Mouse (Mus musculus) stomach, embryonic 16.5 days (tissue): ENCODE measurements at regions not wholly inside any gene's neighbourhood (a gene's known extent, or its start where the extent isn't known, plus 50 kb on each side); places are given as distances from the start of the nearest gene placed in this dataset.
A peak's percentile ranks its signal among the peaks of the same experiment; 100 is the strongest.

Experiments
- ATAC-seq: fragments of 200-750 bp; cut with Nextera tagmentation; 2 replicates; pipeline ENCODE4 v1.8.0; 2017; ENCODE audit warnings: moderate number of reproducible peaks, moderate TSS enrichment; ENCODE audit not compliant: insufficient read depth, low FRiP score
- H3K27ac ChIP-seq: fragments of 300-500 bp; sonication (generic); 2 replicates; pipeline ENCODE4 v1.5.1; 2014; ENCODE audit warnings: low read length
- H3K27me3 ChIP-seq: fragments of 300-500 bp; sonication (generic); 2 replicates; pipeline ENCODE4 v1.6.1; 2014; ENCODE audit warnings: low read length, control low read depth, mixed read lengths; ENCODE audit not compliant: control insufficient read depth, insufficient read depth
- H3K36me3 ChIP-seq: fragments of 300-500 bp; sonication (generic); 2 replicates; pipeline ENCODE4 v1.6.1; 2014; ENCODE audit warnings: low read length; ENCODE audit not compliant: control insufficient read depth, insufficient read depth
- H3K4me1 ChIP-seq: fragments of 300-500 bp; sonication (generic); 2 replicates; pipeline ENCODE4 v1.6.1; 2014; ENCODE audit warnings: low read length, control low read depth, mixed read lengths; ENCODE audit not compliant: control insufficient read depth, insufficient read depth
- H3K4me2 ChIP-seq: fragments of 300-500 bp; sonication (generic); 2 replicates; pipeline ENCODE4 v1.6.1; 2014; ENCODE audit warnings: low read depth, low read length, mixed read lengths
- H3K4me3 ChIP-seq: fragments of 300-500 bp; sonication (generic); replicated peaks from 2 replicates; pipeline ENCODE4 v1.5.1; 2014; ENCODE audit warnings: mild to moderate bottlenecking, low read length
- H3K9ac ChIP-seq: fragments of 300-500 bp; sonication (generic); 2 replicates; pipeline ENCODE4 v1.6.1; 2014; ENCODE audit warnings: low read length
- H3K9me3 ChIP-seq: fragments of 300-500 bp; sonication (generic); replicated peaks from 2 replicates; pipeline ENCODE4 v1.6.1; 2016; ENCODE audit warnings: low read length, control low read depth; ENCODE audit not compliant: control insufficient read depth
- WGBS: fragments of 180-500 bp; shearing (Covaris S2); extraction: QIAGEN DNeasy Blood & Tissue Kit; methylation state at CpG from one replicate; pipeline ENCODE4 v1.1.7; 2014; 5-methylcytosine and 5-hydroxymethylcytosine counted together

- no peaks in the 10 kb centered on the region for H3K9me3 ChIP-seq
- no peak overlapping the region for H3K9ac ChIP-seq
- WGBS = 81% methylated on average over 6 of the region's 6 CpGs
- H3K4me3 ChIP-seq = no peak overlapping the region
- no peak overlapping the region for H3K27ac ChIP-seq
- no peak for ATAC-seq
- no peaks in the 10 kb centered on the region for H3K27me3 ChIP-seq
- no peak overlapping the region for H3K4me2 ChIP-seq
- no peaks in the 10 kb centered on the region for H3K36me3 ChIP-seq
- H3K4me1 ChIP-seq = no peaks in the 10 kb centered on the region
Observed at GRCm38 (mm10) chr10:98651127-98651526, 263.1 kb upstream of the Atp2b1 start.

DNA sequence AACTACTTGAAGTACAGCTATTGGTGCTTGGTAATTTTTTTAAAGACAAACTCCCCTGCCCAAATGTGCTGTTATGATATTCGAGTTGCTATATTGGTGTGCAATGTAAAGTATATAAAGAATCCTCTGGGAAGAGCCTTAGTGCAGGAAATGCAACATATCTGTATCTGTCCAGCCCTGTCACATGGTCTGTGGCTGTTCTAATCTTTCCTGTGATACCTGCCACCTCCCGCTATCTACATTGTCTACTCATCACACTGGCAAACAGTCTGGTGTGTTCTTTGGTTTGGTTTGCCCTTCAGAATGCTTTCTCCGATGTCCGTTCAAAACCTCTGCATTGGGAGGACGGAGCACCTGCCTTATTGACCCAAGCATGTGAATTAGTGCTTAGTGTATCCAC lies 262.6 kb upstream of the Atp2b1 start:
- no peak for ATAC-seq
- H3K4me1 ChIP-seq = no peaks in the 10 kb centered on the region

GRCm38 (mm10) chr10:98652084-98652483 lies 262.1 kb upstream of the Atp2b1 start:
- no peak for ATAC-seq
- Histone ChIP-seq H3K4me3 (no peak overlapping the region), H3K4me2 (no peak overlapping the region), H3K9me3 (no peaks in the 10 kb centered on the region), H3K36me3 (no peaks in the 10 kb centered on the region), H3K4me1 (no peaks in the 10 kb centered on the region), H3K27me3 (no peaks in the 10 kb centered on the region), H3K9ac (no peak overlapping the region), H3K27ac (no peak overlapping the region)
- WGBS = 82% methylated on average over 2 of the region's 2 CpGs

More for the DNA sequence above, 262.6 kb upstream of the Atp2b1 start:
- WGBS = 78% methylated on average over 5 of the region's 5 CpGs
- no peak overlapping the region for H3K9ac ChIP-seq
- no peaks in the 10 kb centered on the region for H3K27me3 ChIP-seq
- H3K4me3 ChIP-seq = no peak overlapping the region
- no peaks in the 10 kb centered on the region for H3K9me3 ChIP-seq
- H3K27ac ChIP-seq = no peak overlapping the region
- H3K4me2 ChIP-seq = no peak overlapping the region
- H3K36me3 ChIP-seq = no peaks in the 10 kb centered on the region

DNA sequence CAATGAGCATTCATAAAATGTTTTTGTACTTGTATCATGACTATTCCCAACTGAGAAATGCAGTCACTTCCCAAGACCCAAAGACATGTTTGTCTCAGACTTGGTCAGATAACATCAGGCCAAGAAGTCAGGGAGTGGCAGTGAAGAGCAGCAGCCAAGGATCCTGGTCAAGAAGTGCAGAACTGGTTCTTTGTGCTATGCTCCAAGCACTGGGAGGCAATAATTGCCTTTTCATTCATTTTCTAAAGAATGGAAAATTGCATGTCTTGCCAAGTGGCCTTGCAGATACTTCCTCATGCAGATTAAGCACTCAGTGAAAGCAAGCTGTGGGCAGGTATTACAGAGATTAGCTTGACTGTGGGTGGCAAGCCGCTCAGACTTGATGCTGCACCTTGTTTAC lies 253.5 kb upstream of the Atp2b1 start:
- Histone ChIP-seq H3K27ac (no peak overlapping the region), H3K9ac (no peak overlapping the region), H3K9me3 (no peaks in the 10 kb centered on the region), H3K4me2 (no peak overlapping the region), H3K4me3 (no peak overlapping the region), H3K36me3 (no peaks in the 10 kb centered on the region), H3K27me3 (no peaks in the 10 kb centered on the region), H3K4me1 (peaks cover 5% of the 10 kb centered on the region; the same call in 1 of the 2 replicates)
- peak; percentile 53; the same call in 1 of the 2 replicates for ATAC-seq
- 26% methylated on average over 1 of the region's 1 CpGs for WGBS

GRCm38 (mm10) chr10:98665936-98666505 lies 248.2 kb upstream of the Atp2b1 start:
- Histone ChIP-seq H3K27me3 (no peaks in the 10 kb centered on the region), H3K4me2 (no peak overlapping the region), H3K9ac (no peak overlapping the region), H3K4me3 (no peak overlapping the region), H3K27ac (no peak overlapping the region), H3K4me1 (no peaks in the 10 kb centered on the region), H3K9me3 (no peaks in the 10 kb centered on the region), H3K36me3 (no peaks in the 10 kb centered on the region)
- ATAC-seq = no peak
- 89% methylated on average over 3 of the region's 3 CpGs for WGBS

DNA sequence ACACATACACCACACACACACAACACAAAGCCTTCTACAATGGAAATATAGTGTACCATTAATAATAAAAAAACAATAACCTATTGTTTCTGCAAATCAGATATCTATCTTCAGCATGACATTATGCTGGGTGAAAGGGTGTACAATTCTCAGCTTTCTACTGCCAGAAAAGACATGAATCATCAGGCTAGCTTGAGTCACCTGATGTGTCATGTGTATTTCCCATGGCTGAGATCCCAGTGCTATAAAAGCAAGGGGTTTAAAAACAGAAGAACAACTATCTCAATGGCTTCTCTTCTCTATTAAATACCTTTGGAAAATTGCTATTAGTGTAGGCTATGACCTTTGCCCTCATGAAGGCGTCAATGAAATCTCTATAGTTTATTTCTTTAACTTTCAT lies 246.5 kb upstream of the Atp2b1 start:
- ATAC-seq = no peak
- Histone ChIP-seq H3K9ac (no peak overlapping the region), H3K27ac (no peak overlapping the region), H3K4me2 (no peak overlapping the region), H3K4me3 (no peak overlapping the region), H3K4me1 (no peaks in the 10 kb centered on the region), H3K27me3 (no peaks in the 10 kb centered on the region), H3K9me3 (no peaks in the 10 kb centered on the region), H3K36me3 (no peaks in the 10 kb centered on the region)
- WGBS = 64% methylated on average over 1 of the region's 1 CpGs

DNA sequence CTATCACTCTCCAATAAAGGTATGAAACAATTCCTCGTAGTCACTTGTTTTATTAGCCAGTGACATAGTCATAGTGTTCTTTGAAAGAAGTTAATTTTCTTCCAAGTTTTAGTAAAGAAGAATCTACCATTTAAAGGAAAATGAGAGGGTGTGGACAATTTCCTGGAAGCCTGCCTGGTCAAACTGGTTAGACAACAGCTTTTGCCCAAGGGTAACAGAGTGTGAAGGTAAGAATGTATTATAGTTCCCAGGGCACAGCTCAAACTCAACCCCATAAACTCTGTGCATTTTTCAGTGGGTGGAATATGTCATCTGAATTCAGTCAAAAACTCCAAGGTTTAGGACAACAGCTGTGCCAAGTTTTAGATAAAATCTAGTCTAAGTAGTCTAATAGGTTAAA lies 240.1 kb upstream of the Atp2b1 start:
- Histone ChIP-seq H3K4me2 (no peak overlapping the region), H3K36me3 (no peaks in the 10 kb centered on the region), H3K27me3 (no peaks in the 10 kb centered on the region), H3K9me3 (no peaks in the 10 kb centered on the region), H3K27ac (peak overlapping the region; percentile 61), H3K4me3 (no peak overlapping the region), H3K9ac (no peak overlapping the region), H3K4me1 (0 out of 2 replicates have a peak, but pooled peaks cover 3% of the 10 kb centered on the region)
- 53% methylated on average over 1 of the region's 1 CpGs for WGBS
- no peak; the same call in 1 of the 2 replicates for ATAC-seq

GRCm38 (mm10) chr10:98676907-98677306 lies 237.3 kb upstream of the Atp2b1 start:
- 0 out of 2 replicates have a peak, but pooled peaks cover 3% of the 10 kb centered on the region for H3K4me1 ChIP-seq
- no peak overlapping the region for H3K4me2 ChIP-seq
- H3K27me3 ChIP-seq = no peaks in the 10 kb centered on the region
- no peaks in the 10 kb centered on the region for H3K36me3 ChIP-seq
- H3K27ac ChIP-seq = no peak overlapping the region
- ATAC-seq = no peak; the same call in 1 of the 2 replicates
- H3K9ac ChIP-seq = no peak overlapping the region
- H3K4me3 ChIP-seq = no peak overlapping the region
- H3K9me3 ChIP-seq = no peaks in the 10 kb centered on the region
- 76% methylated on average over 2 of the region's 2 CpGs for WGBS

GRCm38 (mm10) chr10:98678234-98678633 lies 236.0 kb upstream of the Atp2b1 start:
- H3K9me3 ChIP-seq = no peaks in the 10 kb centered on the region
- H3K4me3 ChIP-seq = no peak overlapping the region
- ATAC-seq = no peak
- no peak overlapping the region for H3K4me2 ChIP-seq
- H3K27me3 ChIP-seq = no peaks in the 10 kb centered on the region
- no peaks in the 10 kb centered on the region for H3K36me3 ChIP-seq
- 78% methylated on average over 4 of the region's 4 CpGs for WGBS
- H3K4me1 ChIP-seq = 0 out of 2 replicates have a peak, but pooled peaks cover 3% of the 10 kb centered on the region
- no peak overlapping the region for H3K9ac ChIP-seq
- H3K27ac ChIP-seq = no peak overlapping the region
